Mouse (Mus musculus): ENCODE measurements around the gene Rnf13.
"Not testable (repeated sequence)": the region's sequence is repeated elsewhere in the genome, so short reads cannot be mapped to it uniquely, and the experiment has no call there.

The Rnf13 gene

DNA sequence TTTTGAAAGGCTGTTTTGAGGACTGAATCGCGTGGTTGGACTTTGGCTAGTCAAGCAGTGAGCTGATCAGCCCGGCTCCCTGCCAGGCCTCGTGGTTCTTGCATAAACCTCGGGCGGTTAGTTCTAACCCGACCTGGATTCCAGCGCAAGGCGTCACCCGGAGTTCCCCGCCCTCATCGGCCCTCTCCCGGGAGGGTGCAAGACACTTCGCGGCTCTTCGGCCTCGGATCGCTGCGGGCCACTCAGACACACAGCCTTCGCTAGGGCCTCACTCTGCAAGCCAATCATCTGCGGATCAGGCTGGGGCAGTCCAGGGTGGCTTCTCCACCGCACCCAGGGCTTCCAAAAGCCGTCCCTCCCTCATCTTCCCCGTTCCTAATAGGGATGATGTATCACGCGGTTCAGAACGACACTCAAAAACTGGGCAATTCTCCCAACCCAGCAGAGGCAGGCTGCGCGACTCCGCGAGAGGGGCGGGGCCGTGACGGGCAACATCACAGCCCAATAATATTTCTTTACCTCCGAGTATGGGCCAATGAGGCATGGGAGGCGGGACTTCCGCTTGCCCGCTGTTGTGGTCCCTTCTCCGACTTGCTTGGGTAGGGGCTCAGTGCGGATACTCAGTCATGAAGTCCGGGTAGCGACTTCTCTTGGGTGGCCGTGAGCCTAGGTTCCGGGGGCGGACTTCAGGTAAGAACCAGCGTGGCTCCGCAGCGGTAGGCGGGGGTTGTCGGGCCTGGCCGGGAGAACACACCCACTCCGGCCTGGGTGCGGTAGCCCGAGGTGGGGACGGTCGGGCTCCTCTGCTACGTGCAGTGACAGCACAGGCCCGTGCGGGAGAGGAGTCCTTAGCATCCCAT is at the start of gene Rnf13:
Rnf13 (plus strand) TSS at position 552 of the 860 bp plus-strand sequence.
- in situ Hi-C loops (cut with MboI, MseI), result no loop called here

DNA sequence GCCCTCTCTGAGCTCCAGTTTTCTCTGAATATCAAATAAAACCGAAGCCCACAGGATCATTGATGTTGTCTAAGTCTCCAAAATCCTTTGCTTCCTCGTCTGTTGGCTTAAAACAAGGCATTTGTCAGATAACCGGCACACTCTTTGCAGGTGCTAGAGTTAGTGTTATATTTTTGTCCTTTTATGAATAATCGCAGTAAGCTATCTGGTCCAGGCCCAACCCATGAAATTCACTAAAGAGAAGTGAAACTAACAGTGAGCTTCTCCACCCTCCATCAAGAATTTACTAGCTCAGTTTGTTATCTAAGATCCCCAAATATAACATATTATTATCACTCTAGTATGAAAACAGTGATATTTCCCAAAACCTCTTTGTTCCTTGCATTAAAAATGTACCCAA is 44.1 kb upstream of the Rnf13 start:
- in situ Hi-C loops (cut with MboI, MseI), result no loop called here

GRCm38 (mm10) chr3:57692719-57693118 is 43.1 kb upstream of the Rnf13 start, which contains the start of gene Ankub1:
TSS of gene Ankub1 (minus strand) at chr3:57692799.
- in situ Hi-C loops (cut with MboI, MseI), result no loop called here

DNA sequence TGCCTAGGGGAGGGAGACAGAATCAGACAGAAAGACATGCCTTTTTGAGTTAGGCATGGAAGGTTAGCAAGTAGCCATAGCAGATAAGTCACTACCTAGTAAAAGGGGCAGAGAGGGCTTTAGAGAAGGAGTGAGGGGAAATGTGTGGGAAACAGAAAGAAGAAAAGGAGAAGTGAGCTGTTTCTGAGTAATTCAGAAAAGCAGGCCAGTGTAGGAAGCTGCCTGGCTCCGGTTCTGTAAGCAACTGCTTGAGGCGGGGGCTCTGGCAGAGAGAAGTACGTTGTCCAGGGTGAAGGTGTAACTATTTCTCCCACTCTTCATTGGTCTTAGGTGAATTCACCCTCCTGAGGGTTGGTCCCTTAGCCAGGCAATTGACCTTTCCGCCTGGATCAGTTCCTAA is 39.6 kb upstream of the Rnf13 start:
- in situ Hi-C loops (cut with MboI, MseI), result no loop called here

GRCm38 (mm10) chr3:57696779-57697178 is 39.1 kb upstream of the Rnf13 start:
- in situ Hi-C loops (cut with MboI, MseI), result no loop called here

DNA sequence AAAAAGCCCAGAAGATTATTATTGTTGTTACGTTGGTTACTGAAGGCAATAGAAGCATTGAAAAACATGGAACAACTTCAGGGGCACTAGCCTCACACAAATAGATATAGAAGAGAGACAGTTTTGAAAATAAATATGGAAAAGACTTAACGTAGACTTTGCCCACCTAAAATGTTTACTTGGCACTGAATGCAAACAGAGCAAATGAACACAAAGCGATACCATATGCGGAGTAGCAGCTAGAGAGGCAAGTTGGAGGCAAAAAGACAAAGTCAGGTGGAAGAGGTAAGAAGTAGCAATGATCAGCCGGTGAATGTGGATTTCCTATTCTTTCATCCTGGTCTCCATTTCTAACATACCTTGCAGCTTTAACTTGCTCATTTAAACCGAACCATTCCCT is 21.7 kb upstream of the Rnf13 start:
- in situ Hi-C loops (cut with MboI, MseI), result no loop called here

DNA sequence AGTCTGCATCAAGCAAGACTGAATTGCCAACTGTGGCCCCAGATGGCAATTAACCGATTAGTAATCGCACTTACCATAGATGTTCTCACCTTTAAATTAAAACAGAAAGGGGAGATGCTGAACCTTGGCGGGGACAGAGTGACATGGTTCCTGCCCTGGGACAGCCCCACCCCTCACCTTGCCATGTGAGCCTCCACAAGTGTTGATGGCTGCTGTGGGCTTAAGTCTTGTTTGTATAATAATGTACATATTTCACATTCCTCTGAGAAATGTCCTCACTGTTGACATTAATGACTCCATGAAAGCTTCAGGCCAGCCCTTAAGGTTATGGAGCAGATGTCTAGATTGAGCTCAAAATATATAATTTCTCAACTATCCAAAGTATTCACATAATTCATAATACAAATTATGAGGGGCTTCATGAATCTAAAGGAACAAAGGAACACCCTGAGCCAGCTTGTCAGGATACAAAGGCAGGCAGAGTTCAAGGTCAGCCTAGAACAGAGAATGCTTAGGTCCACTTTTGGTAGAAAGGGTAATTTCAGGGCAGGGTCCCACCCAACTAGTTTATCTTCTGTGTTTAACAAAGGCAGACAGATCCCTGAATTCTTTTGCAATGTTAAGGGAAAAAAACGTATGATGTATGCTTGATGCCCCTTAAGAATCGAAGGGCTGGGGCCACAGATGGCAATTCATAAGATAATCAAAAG is 3.5 kb upstream of the Rnf13 start:
- in situ Hi-C loops (cut with MboI, MseI), result loop anchor here (5.0 kb wide), 1 partner anchor 80 kb away; the partner anchor contains the start of gene Commd2

GRCm38 (mm10) chr3:57736419-57737095 is 695 bp downstream of the Rnf13 start:
- in situ Hi-C loops (cut with MboI, MseI), result no loop called here

DNA sequence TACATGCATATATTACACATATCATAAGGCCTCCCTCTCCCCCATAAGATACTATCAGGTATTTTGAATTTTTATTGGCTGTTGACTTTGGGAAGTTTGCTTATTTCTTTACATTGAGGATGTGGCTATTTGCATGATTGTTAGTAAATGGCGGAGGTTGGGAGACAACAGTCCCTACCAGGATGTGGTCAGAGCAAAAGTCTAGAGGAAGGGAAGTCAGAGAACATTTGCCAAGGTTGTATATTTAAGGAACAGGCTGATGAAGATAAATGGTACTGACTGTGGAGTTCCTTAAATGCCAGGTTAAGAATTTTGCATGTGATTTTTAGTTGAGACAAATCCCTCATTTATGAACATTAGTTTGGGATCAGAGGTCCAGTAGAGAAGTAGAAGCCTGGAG is 4.0 kb downstream of the Rnf13 start:
- in situ Hi-C loops (cut with MboI, MseI), result loop anchor here (10.0 kb wide), 1 partner anchor 105 kb away; the partner anchor contains the start of gene Pfn2

DNA sequence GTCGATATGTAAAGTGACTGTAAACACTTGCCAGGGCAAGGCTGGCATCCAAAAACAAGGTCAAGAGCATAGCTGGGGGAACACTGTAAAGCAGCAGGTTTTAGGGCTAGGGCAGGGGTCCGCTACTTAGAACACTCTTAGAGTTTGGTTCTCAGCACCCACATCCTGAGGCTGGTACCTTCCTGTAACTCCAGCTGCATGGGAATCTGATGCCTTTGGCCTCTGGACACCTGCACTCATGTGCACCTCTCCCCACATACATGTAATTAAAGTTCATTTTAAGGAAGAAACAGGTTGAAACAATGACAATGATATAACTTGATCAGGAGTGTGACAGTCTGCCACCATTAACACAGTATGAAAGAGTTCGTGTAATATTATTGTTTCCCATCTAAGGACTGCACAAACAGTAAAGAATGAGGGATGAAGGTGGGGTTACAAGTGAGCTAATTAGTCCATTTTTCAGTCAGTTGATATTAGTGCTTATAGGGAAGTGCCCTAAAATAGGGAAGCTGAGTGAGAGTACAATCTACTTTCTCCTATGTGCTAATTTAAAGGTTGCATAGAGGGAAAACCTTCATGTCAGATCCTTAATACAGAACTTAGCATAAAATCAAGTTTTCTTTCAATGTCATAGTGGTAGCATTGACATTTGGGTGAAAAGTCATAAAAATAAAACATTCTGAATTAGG is 12.9 kb downstream of the Rnf13 start:
- in situ Hi-C loops (cut with MboI, MseI), result loop anchor here (10.0 kb wide), 1 partner anchor 96 kb away; the partner anchor contains the start of gene Pfn2

GRCm38 (mm10) chr3:57776915-57777314 is 41.1 kb downstream of the Rnf13 start:
- in situ Hi-C loops (cut with MboI, MseI), result loop anchor here (10.0 kb wide), 1 partner anchor 1532 kb away; no protein-coding TSS in a partner anchor

GRCm38 (mm10) chr3:57788472-57788871 is 52.6 kb downstream of the Rnf13 start:
- in situ Hi-C loops (cut with MboI, MseI), result no loop called here

- in situ Hi-C loops (cut with MboI, MseI), result no loop called here
Measured at GRCm38 (mm10) chr3:57789005-57789962, 53.4 kb downstream of the Rnf13 start.

DNA sequence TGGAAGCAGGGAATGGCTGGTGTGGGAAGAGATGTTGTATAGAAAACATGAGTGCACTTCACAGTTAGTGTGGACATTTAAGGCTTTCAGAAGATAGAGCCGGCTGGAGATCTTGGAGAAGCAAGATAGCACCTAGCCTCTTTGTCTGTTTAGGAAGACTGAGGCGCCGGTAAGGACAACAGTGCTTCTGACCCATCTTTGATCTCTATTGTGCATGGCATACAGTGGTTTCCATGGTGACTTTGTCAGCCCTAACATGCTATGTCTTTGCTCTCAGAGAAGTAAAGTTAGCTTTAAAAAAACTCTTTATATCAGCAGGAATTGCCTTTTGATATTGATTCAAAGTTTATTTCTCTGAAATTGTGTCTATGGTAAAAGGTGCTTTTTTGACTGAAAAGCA is 55.2 kb downstream of the Rnf13 start:
- in situ Hi-C loops (cut with MboI, MseI), result no loop called here

DNA sequence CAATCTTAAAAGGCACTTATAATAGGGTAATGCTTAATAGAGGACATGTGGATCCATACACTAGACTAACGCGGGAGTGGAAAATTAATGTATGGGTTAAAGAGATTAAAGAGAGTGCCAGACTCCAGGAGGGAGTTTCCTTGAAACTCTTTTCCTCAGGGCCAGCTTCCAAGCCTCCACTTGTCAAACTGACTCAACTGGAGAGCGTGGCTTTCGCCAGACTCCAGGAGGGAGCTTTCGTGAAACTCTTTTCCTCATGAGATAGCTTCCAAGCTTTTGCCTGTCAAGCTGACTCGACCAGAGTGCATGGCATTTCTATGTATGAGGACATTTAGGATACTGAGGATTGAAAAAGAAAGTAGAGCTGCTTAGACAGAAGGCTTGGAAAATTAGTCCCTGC is 59.2 kb downstream of the Rnf13 start:
- in situ Hi-C loops (cut with MboI, MseI), result not testable (repeated sequence)

GRCm38 (mm10) chr3:57815447-57815846 is 79.6 kb downstream of the Rnf13 start:
- in situ Hi-C loops (cut with MboI, MseI), result no loop called here

GRCm38 (mm10) chr3:57825866-57826265 is 90.0 kb downstream of the Rnf13 start:
- in situ Hi-C loops (cut with MboI, MseI), result no loop called here

- in situ Hi-C loops (cut with MboI, MseI), result loop anchor here (10.0 kb wide), 1 partner anchor 571 kb away; no protein-coding TSS in a partner anchor
Measured at GRCm38 (mm10) chr3:57833585-57833984, 97.7 kb downstream of the Rnf13 start.

DNA sequence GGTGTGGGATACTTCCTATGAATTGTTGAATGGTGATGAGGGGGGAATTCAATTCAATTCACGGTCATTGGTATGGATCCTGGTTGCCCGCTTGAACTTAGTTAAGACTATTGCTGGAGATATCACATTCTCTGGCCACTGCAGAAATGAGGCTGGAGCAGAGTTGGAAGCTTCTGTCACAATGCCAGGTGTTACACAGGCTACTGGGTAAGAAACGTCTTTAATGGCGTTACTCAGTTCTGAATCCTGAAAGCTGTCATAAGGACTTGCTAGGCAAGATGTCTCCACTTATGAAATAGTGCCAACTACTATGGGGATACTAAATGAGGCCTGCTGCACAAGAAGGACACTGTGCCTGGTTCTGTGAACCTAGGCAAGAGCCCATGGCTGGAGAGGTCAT is 101.0 kb downstream of the Rnf13 start:
- in situ Hi-C loops (cut with MboI, MseI), result loop anchor here (5.0 to 10.0 kb wide), 2 partner anchors 285 to 568 kb away; no protein-coding TSS in a partner anchor

GRCm38 (mm10) chr3:57843775-57844174 is 107.9 kb downstream of the Rnf13 start:
- in situ Hi-C loops (cut with MboI, MseI), result loop anchor here (10.0 kb wide), 1 partner anchor 99 kb away; no protein-coding TSS in a partner anchor

Data from T-helper 1 cell (primary cell).